Mouse (Mus musculus) ovary, postnatal 10 days (tissue): ENCODE measurements around the gene Top2a.

Source experiments
- DNase-seq: peaks from one replicate; pipeline ENCODE4 v3.0.0; 2022; ENCODE audit warnings: low spot score

Gene Top2a

DNA sequence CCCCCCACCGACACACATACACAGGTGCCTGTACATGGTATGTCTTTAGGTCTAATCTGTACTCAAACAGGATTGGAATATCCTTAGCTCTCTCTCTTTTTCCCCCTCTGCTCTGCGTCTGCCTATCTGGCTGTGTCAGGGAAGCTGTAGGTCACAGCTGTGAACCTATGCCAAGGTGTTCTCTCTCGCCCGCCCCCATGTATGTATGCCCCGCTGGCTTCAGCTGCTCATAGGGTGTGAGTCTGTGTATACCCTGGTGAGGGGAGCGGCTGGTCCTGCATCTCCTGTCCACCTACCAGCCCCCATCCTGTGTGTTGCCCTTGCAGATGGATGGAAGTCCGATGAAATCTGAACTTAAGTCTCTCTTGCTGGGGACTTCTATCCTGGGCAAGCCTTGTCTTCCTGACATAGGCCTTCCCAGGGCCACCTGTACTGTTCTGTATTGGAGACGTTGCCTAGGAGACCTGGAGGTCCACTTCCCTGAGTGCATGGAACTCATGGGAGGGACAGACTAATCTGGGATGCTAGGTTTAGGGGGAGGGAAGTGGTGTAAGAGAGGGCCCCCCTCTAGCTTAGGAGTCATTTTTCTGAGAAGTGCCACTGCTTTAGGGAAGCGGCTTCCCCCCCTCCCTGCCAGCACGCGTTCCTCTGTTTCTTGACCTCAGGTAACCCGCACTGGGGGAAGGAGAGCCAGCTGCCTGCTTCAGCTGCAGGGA is 74.6 kb downstream of the Top2a start:
- no peak for DNase-seq

DNA sequence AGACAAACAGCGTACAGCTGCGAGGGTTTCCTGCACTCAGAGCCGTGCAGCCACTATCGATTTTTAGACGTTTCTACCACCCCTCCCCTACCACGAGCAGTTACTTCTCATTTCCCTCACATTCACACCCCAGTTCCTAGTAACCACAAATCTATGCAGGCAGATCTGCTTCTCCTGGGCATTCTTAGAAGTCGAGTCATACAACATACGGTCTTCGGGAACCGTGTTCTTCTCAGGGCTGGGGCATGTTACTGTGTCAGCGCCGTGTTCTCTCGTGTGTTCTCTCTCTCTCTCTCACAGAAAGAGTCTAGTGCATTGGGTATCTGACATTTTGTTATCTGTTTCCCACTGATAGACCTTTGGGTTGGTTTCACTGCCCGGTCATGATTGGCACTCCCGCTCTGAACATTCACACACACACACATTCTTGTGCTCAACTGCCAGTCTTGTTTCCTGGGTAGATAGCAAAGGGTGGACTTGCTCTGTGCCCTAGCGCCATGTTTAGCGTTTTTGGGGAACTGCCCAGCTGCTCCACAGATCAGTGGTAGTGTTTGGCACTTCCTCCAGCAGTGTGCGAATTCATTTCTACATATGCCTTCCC is 75.9 kb downstream of the Top2a start:
- no peak for DNase-seq

- no peak for DNase-seq
Measured at GRCm38 (mm10) chr11:98945605-98945977, 78.4 kb downstream of the Top2a start.

GRCm38 (mm10) chr11:98944897-98945604 is 78.9 kb downstream of the Top2a start:
- DNase-seq: no peak

DNA sequence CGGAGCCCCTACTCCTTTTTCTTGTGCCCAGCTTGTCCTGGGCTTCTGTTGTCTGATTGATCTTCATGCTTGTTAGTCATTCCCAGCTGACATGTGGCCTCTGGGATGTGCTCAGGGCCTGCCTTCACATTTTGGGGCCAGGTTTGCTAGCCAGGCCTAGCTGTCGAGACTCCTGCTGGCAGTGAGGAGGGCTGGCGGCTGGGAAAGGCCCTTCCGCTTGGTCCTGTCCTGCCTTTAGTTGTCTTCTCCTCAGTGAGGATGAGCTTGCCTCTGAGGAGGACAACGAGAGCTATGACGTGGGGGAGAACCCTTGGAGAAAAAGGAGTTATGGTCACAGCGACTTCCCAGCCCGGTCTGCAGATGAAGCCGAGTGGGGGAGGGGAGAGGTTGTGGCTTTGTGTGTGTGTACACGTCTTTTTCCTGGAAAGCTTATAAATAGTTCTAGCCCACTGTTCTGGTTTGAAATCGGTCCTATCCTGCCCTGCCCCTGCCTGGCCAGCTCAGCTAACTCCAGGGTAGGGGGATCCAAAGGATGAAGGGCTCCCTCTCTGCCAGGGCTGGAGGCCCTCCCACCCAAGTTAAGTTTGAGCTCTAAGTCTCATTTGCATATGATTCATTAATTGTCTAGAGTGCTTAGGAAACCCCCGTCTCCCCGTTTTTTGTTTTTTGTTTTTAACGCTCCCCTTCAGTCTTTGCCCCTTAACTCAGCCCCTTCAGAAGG is 80.1 kb downstream of the Top2a start:
- DNase-seq: no peak
